Comparison of ENCODE assay signal across 8 mouse cellular contexts in genomic region chr7:39448626-39449242, GRCm38 (mm10). TPM values are rescaled to one million over a fixed set of nuclear protein-coding genes. Genes with fewer than 3 reads are reported as not detected.
DNase-seq lines count a peak whose midpoint lies in the region; ATAC-seq and TF ChIP-seq lines count a peak whose summit lies in the region.

No protein-coding gene starts in this region.

- DNase-seq in layer of hippocampus, adult 2 months (ENCODE audit: low spot score in 2 of 2), result no peak
- DNase-seq in layer of hippocampus, adult 18-20 months (ENCODE audit: low spot score in 2 of 2), result no peak
- DNase-seq in cerebellum, adult 9-10 months, result peak; percentile 61
- no peak for DNase-seq in hindbrain, embryonic 10.5 days (ENCODE audit: low spot score)
- no peak for DNase-seq in liver, embryonic 14.5 days (ENCODE audit: low read depth in 3 of 3, low spot score in 3 of 3)
- DNase-seq in frontal cortex, adult 2 months (ENCODE audit: extremely low spot score in 1 of 2, low spot score in 1 of 2), result no peak

- WGBS in hindbrain, embryonic 10.5 days, result 64% methylated on average over 11 of the region's 11 CpGs
- 44% methylated on average over 11 of the region's 11 CpGs for WGBS in liver, embryonic 14.5 days (ENCODE audit: insufficient replicate concordance)

- H3K4me1 ChIP-seq in hindbrain, embryonic 10.5 days (replicated peaks), result peaks cover 7% of the 10 kb centered on the region
- H3K4me1 ChIP-seq in liver, embryonic 14.5 days (replicated peaks; ENCODE audit: control insufficient read depth in 2 of 2, insufficient read depth in 2 of 2, low read length in 1 of 2), result peaks cover 4 to 8% of the 10 kb centered on the region in 2 experiments

- peak overlapping the region; percentile 96 for H3K27ac ChIP-seq in layer of hippocampus, adult 2 months
- H3K27ac ChIP-seq in hindbrain, embryonic 10.5 days, result 0 out of 2 replicates have a peak overlapping the region, but pooled peaks have one; percentile 50
- H3K27ac ChIP-seq in liver, embryonic 14.5 days, result no peak overlapping the region

- TF ChIP-seq CTCF in layer of hippocampus, adult 2 months (conservative IDR thresholded peaks at IDR 0.05), result no peak
- no peak for TF ChIP-seq CTCF in liver, embryonic 14.5 days (IDR thresholded peaks at IDR 0.05; ENCODE audit: low read depth)

- peak overlapping the region; percentile 71 for H3K4me2 ChIP-seq in liver, embryonic 14.5 days (ENCODE audit: low read depth)

- H3K27me3 ChIP-seq in hindbrain, embryonic 10.5 days (ENCODE audit: insufficient read depth, poor library complexity, severe bottlenecking), result peaks cover 11% of the 10 kb centered on the region; the same call in 1 of the 2 replicates
- H3K27me3 ChIP-seq in liver, embryonic 14.5 days (ENCODE audit: control insufficient read depth, insufficient read depth, low read length), result no peaks in the 10 kb centered on the region

- H3K36me3 ChIP-seq in hindbrain, embryonic 10.5 days, result peaks cover 16% of the 10 kb centered on the region; the same call in 1 of the 2 replicates
- H3K36me3 ChIP-seq in liver, embryonic 14.5 days (replicated peaks; ENCODE audit: control insufficient read depth, insufficient read depth, low read depth), result no peaks in the 10 kb centered on the region

- ATAC-seq in liver, embryonic 14.5 days (ENCODE audit: insufficient read depth), result no peak
- no peak for ATAC-seq in inflammation-experienced regulatory T-cells, adult 6 months
- ATAC-seq in monocyte, adult 5-6 weeks (replicated peaks; ENCODE audit: insufficient number of reproducible peaks, low FRiP score, low TSS enrichment, poor library complexity, severe bottlenecking), result no peak

- no peak for TF ChIP-seq EP300 in liver, embryonic 14.5 days (IDR thresholded peaks at IDR 0.05; ENCODE audit: low read depth)

- H3K9me3 ChIP-seq in hindbrain, embryonic 10.5 days, result no peaks in the 10 kb centered on the region
- no peaks in the 10 kb centered on the region for H3K9me3 ChIP-seq in liver, embryonic 14.5 days (ENCODE audit: control insufficient read depth, low read length)

- no peak overlapping the region for H3K9ac ChIP-seq in liver, embryonic 14.5 days (replicated peaks)

- H3K4me3 ChIP-seq in layer of hippocampus, adult 2 months, result peak overlapping the region; percentile 81
- H3K4me3 ChIP-seq in hindbrain, embryonic 10.5 days, result peak overlapping the region; percentile 80
- peak overlapping the region; percentile 68 to 78 for H3K4me3 ChIP-seq in liver, embryonic 14.5 days (ENCODE audit: insufficient read depth in 1 of 2, low read depth in 2 of 2, low read length in 2 of 2)

RNA-seq across cellular contexts. Expression of gene Gm5114, which starts 35.8 kb away (rescaled TPM):
- total RNA-seq in layer of hippocampus, adult 2 months (2021), result not detected
- total RNA-seq in layer of hippocampus, adult 18-20 months (2021), result not detected
- not detected in 2 replicates for polyA plus RNA-seq in hindbrain, embryonic 10.5 days (2016; fragmentation: Nextera tagmentation; extraction: Ambion mirVana)
- polyA plus RNA-seq in liver, embryonic 14.5 days (2012; rRNA removed), result not detected in 2 replicates
- not detected in 2 replicates for polyA plus RNA-seq in liver, embryonic 14.5 days (2014; fragmentation: Nextera tagmentation; extraction: Ambion mirVana)
- polyA plus RNA-seq in inflammation-experienced regulatory T-cells, adult 6 months (2017; shearing (Covaris generic)), result not detected
- polyA plus RNA-seq in frontal cortex, adult 2 months (2012; rRNA removed), result not detected in 2 replicates
- total RNA-seq in monocyte, adult 5-6 weeks (2017), result not detected in 3 replicates
